13 mouse cellular contexts compared by ENCODE assay signal in genomic region chr16:45036806-45037520, GRCm38 (mm10). TPM values are rescaled to one million over a fixed set of nuclear protein-coding genes. Genes with fewer than 3 reads are reported as not detected.
DNase-seq lines count a peak whose midpoint lies in the region; TF ChIP-seq lines count a peak whose summit lies in the region.
"Had no signal": no experiment of that assay in that cellular context is flagged by ENCODE, and none has a peak within 500 bp of the region (broad histone marks: within the 10 kb centered on the region; RNA-seq: fewer than 3 reads in every experiment).

No protein-coding gene starts in this region.

- peak; percentile 91 for DNase-seq in heart, adult 11 months
- DNase-seq in heart, postnatal 4 days: no peak
- DNase-seq in Muller cell, postnatal 12 days (ENCODE audit: inconsistent ontology term): peak; percentile 80
- DNase-seq in gastrocnemius, postnatal 36 days: peak; percentile 18 to 29
- no peak for DNase-seq in cerebellum, adult 11-12 months
- no peak for DNase-seq in left cerebral cortex, adult 8-10 months (ENCODE audit: low spot score in 2 of 2)
- DNase-seq: cerebellum, adult 18-20 months; thymus, postnatal 14 days had no signal

- peaks cover 8% of the 10 kb centered on the region for H3K4me1 ChIP-seq in embryonic fibroblast, embryonic 13.5 days (ENCODE audit: control insufficient read depth, insufficient read depth, low read length)
- H3K4me1 ChIP-seq: embryonic facial prominence, embryonic 12.5 days; heart, embryonic 13.5 days had no signal

- TF ChIP-seq CTCF in embryonic fibroblast, embryonic 13.5 days (IDR thresholded peaks at IDR 0.05; ENCODE audit: borderline replicate concordance, insufficient read depth, low read length): no peak

- intact Hi-C loops in gastrocnemius, postnatal 36 days (cut with DNase I): no loop called here

- H3K27ac ChIP-seq in embryonic fibroblast, embryonic 13.5 days (ENCODE audit: insufficient read depth, low read length): peak overlapping the region; percentile 100
- H3K27ac ChIP-seq: embryonic facial prominence, embryonic 12.5 days; heart, embryonic 13.5 days; liver, embryonic 14.5 days; stomach, postnatal 0 days had no signal

- H3K4me3 ChIP-seq in embryonic fibroblast, embryonic 13.5 days (ENCODE audit: insufficient read depth, low read length): no peak overlapping the region
- H3K4me3 ChIP-seq: embryonic facial prominence, embryonic 12.5 days; heart, embryonic 13.5 days had no signal

- no peak for TF ChIP-seq POLR2A in embryonic fibroblast, embryonic 13.5 days (IDR thresholded peaks at IDR 0.05; ENCODE audit: low read depth, low read length)

RNA-seq across cellular contexts. Expression of gene Ccdc80, which starts 56.2 kb away (rescaled TPM):
- 10 to 100 TPM; 90.3 to 96.3 TPM for total RNA-seq in heart, postnatal 4 days (2021)
- 640 and 641 TPM in 2 replicates for polyA plus RNA-seq in embryonic fibroblast, embryonic 13.5 days (2011; ENCODE audit: insufficient read length, low read depth, missing spikeins)
- total RNA-seq in gastrocnemius, postnatal 36 days (2021): 10 to 100 TPM; 20.0 to 30.0 TPM
- 1 to 10 TPM; 5.0 to 7.5 (median 6.3) TPM for total RNA-seq in left cerebral cortex, adult 8-10 months (2022)

Comparison
In these comparisons a context has a peak if more than half of its experiments do, and no peak if none do; other contexts are left out.
1. DNase-seq: peak in heart, adult 11 months (single experiment), Muller cell, postnatal 12 days (single experiment) and gastrocnemius, postnatal 36 days (2 of 2); none in heart, postnatal 4 days (single experiment), cerebellum, adult 11-12 months (single experiment) and left cerebral cortex, adult 8-10 months (0 of 2).